Mouse (Mus musculus) ES-E14 (cell line): ENCODE results near the gene Tcf23.

Experiments used
- CHD2 ChIP-seq: IDR thresholded peaks from 2 replicates; pipeline ENCODE4 v1.6.1; 2014; ENCODE audit warnings: mild to moderate bottlenecking, low read depth, low read length, inconsistent platforms
- HCFC1 ChIP-seq: IDR thresholded peaks from 2 replicates; pipeline ENCODE4 v1.6.1; 2012; ENCODE audit warnings: low read length, inconsistent platforms, borderline replicate concordance; ENCODE audit not compliant: insufficient read depth
- MAFK ChIP-seq: IDR thresholded peaks from 2 replicates; pipeline ENCODE4 v1.6.1; 2014; ENCODE audit warnings: mild to moderate bottlenecking, low read depth, low read length, inconsistent platforms; ENCODE audit not compliant: insufficient read depth
- ZC3H11A ChIP-seq: IDR thresholded peaks from 2 replicates; pipeline ENCODE4 v1.6.1; 2012; ENCODE audit warnings: low read depth, mild to moderate bottlenecking, inconsistent platforms, low read length, borderline replicate concordance
- ZNF384 ChIP-seq: IDR thresholded peaks from 2 replicates; pipeline ENCODE4 v1.6.1; 2012; ENCODE audit warnings: low read depth, low read length, inconsistent platforms

DNA sequence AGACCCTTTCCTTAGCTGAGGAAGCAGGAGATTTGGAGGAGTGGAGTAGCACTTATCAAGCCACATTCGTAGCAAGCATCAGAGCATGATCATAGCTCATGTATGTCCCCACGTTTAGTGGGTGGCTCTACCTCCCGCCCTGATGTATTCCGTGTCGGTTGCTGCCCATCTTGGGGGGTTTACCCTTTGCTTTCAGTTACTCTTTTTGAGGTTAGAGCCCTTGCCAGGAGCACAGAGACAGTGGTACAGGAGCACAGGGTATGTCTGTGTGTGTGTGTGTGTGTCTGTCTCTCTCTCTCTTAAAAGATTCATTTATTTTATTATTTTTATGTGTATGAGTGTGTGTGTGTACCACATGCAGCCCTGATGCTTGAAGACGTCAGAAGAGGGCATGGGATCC, 45.3 kb upstream of the Tcf23 start:
- TF ChIP-seq ZC3H11A (no peak), ZNF384 (no peak), CHD2 (no peak), HCFC1 (no peak), MAFK (no peak)
